ENCODE assay signal across 9 mouse cellular contexts in the genomic region with DNA sequence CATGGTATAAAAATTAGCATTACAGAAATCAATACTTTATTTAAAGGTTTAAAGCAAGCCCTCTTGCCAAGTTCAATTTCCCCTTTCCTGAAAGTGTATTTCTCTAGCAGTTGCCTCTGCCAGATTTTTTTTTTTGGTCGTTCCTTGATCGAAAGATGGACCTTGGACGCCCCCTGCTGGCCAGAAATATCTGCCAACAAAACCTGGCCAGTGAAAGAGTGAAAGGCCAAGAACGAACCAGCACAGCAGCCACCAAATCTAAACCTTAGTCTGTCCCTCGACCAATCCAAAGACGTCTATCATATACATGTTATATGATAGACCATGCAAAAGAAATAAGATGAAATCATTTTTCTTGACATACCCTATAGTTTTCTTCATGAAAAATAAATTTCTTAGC. TPM values are rescaled to one million over a fixed set of nuclear protein-coding genes. Genes with fewer than 3 reads are reported as not detected.
DNase-seq lines count a peak whose midpoint lies in the region; ATAC-seq and TF ChIP-seq lines count a peak whose summit lies in the region.
"Had no signal": no experiment of that assay in that cellular context is flagged by ENCODE, and none has a peak within 500 bp of the region (broad histone marks: within the 10 kb centered on the region; RNA-seq: fewer than 3 reads in every experiment).

No protein-coding gene starts in this region.

- no peak for TF ChIP-seq POLR2A in small intestine, adult 2 months (IDR thresholded peaks at IDR 0.05; ENCODE audit: low read depth, low read length)

- no peak for ATAC-seq in monocyte, adult 5-6 weeks (replicated peaks; ENCODE audit: insufficient number of reproducible peaks, low FRiP score, low TSS enrichment, poor library complexity, severe bottlenecking)

- H3K4me3 ChIP-seq in heart, embryonic 10.5 days, result no peak overlapping the region
- H3K4me3 ChIP-seq in small intestine, adult 2 months (ENCODE audit: low read depth, low read length), result no peak overlapping the region

- H3K9me3 ChIP-seq in heart, embryonic 10.5 days, result no peaks in the 10 kb centered on the region

- H3K36me3 ChIP-seq in heart, embryonic 10.5 days, result no peaks in the 10 kb centered on the region
- H3K36me3 ChIP-seq in small intestine, adult 2 months (ENCODE audit: control insufficient read depth, insufficient read depth, low read length), result no peaks in the 10 kb centered on the region

- H3K27me3 ChIP-seq in heart, embryonic 10.5 days (ENCODE audit: insufficient read depth, poor library complexity, severe bottlenecking), result no peaks in the 10 kb centered on the region
- H3K27me3 ChIP-seq in small intestine, adult 2 months (ENCODE audit: control insufficient read depth, insufficient read depth, low read length), result no peaks in the 10 kb centered on the region

- DNase-seq in MEL-GATA-1-ER (ENCODE audit: extremely low read depth, low read depth), result peak; percentile 40
- DNase-seq in adrenal gland, postnatal 25 days, result peak; percentile 85
- peak; percentile 38 for DNase-seq in embryo, embryonic 11.5 days (ENCODE audit: low read depth, low spot score)
- peak; percentile 77 for DNase-seq in heart, embryonic 10.5 days (ENCODE audit: low spot score)
- peak; percentile 78 to 79 for DNase-seq in layer of hippocampus, postnatal 14 days (ENCODE audit: low spot score in 2 of 2)
- peak; percentile 47 to 63 for DNase-seq in lung, postnatal 4 days

- no peak overlapping the region for H3K27ac ChIP-seq in heart, embryonic 10.5 days
- no peak overlapping the region for H3K27ac ChIP-seq in small intestine, adult 2 months (ENCODE audit: insufficient read depth, low read depth, low read length)

- peak; percentile 61; the same call in 1 of the 2 replicates for TF ChIP-seq CTCF in small intestine, adult 2 months (IDR thresholded peaks at IDR 0.05; ENCODE audit: extremely low read depth, insufficient read length, insufficient replicate concordance, low read depth, low read length)

- WGBS in heart, embryonic 10.5 days, result 12% methylated on average over 6 of the region's 6 CpGs
- WGBS in small intestine, adult 2 months, result 2% methylated on average over 6 of the region's 6 CpGs

- no peaks in the 10 kb centered on the region for H3K4me1 ChIP-seq in heart, embryonic 10.5 days
- H3K4me1 ChIP-seq in small intestine, adult 2 months (ENCODE audit: control insufficient read depth, insufficient read depth, insufficient read length, low read length), result no peaks in the 10 kb centered on the region

RNA-seq across cellular contexts. Expression of gene Amtn, which starts 23.9 kb away (rescaled TPM):
- not detected in 2 replicates for total RNA-seq in adrenal gland, postnatal 25 days (2021)
- not detected in 2 replicates for polyA plus RNA-seq in heart, embryonic 10.5 days (2016; fragmentation: Nextera tagmentation; extraction: Ambion mirVana)
- total RNA-seq in layer of hippocampus, postnatal 14 days (2021), result not detected
- polyA plus RNA-seq in small intestine, adult 2 months (2012; rRNA removed), result not detected in 2 replicates
- total RNA-seq in monocyte, adult 5-6 weeks (2017), result not detected in 3 replicates
- polyA plus RNA-seq: lung, embryonic 16.5 days had no signal

RNA-seq across cellular contexts. Expression of gene Ambn, which starts 55.9 kb away (rescaled TPM):
- not detected in 2 replicates for total RNA-seq in adrenal gland, postnatal 25 days (2021)
- not detected in 2 replicates for polyA plus RNA-seq in heart, embryonic 10.5 days (2016; fragmentation: Nextera tagmentation; extraction: Ambion mirVana)
- not detected for total RNA-seq in layer of hippocampus, postnatal 14 days (2021)
- not detected in 2 replicates for polyA plus RNA-seq in small intestine, adult 2 months (2012; rRNA removed)
- total RNA-seq in monocyte, adult 5-6 weeks (2017), result not detected in 3 replicates
- polyA plus RNA-seq: lung, embryonic 16.5 days had no signal
